Mouse (Mus musculus): ENCODE data around the gene Pik3ap1. TPM values are rescaled to one million over a fixed set of nuclear protein-coding genes. Genes with fewer than 3 reads are reported as not detected.

Gene Pik3ap1
- total and polyA plus RNA-seq, 3 experiments, result 0.12 to 0.40 TPM; not detected in 1

- no peak overlapping the region for H3K27ac ChIP-seq (ENCODE audit: control insufficient read depth, low read depth, low read length)
- H3K4me1 ChIP-seq (ENCODE audit: control insufficient read depth in 1 of 2, insufficient read depth in 2 of 2, low read length in 2 of 2), result no peaks in the 10 kb centered on the region
- no peak overlapping the region for H3K9ac ChIP-seq (ENCODE audit: control insufficient read depth, low read depth, low read length, poor library complexity, severe bottlenecking)
- H3K27me3 ChIP-seq (ENCODE audit: control insufficient read depth in 1 of 2, insufficient read depth in 2 of 2, low read length in 2 of 2), result no peaks in the 10 kb centered on the region; a peak in 1 of 4 replicates
- no peak for DNase-seq (ENCODE audit: low read depth, low spot score)
- TF ChIP-seq POLR2A (IDR thresholded peaks at IDR 0.05; ENCODE audit: control insufficient read depth in 1 of 2, insufficient read depth in 1 of 2, low read depth in 1 of 2, low read length in 2 of 2, poor library complexity in 1 of 2), result no peak
- no peak for TF ChIP-seq MAFK (IDR thresholded peaks at IDR 0.05; ENCODE audit: borderline replicate concordance, low read depth, low read length)
- TF ChIP-seq E2F4 (IDR thresholded peaks at IDR 0.05; ENCODE audit: borderline replicate concordance, low read depth, low read length), result no peak
- TF ChIP-seq POLR2AphosphoS2 (IDR thresholded peaks at IDR 0.05; ENCODE audit: low read length), result no peak
- no peak for TF ChIP-seq ELF1 (IDR thresholded peaks at IDR 0.05; ENCODE audit: low read depth, low read length)
- no peak for TF ChIP-seq ZNF384 (IDR thresholded peaks at IDR 0.05; ENCODE audit: low read depth, low read length)
- no peak for TF ChIP-seq MXI1 (IDR thresholded peaks at IDR 0.05; ENCODE audit: low read depth, low read length)
- no peak for TF ChIP-seq USF1 (IDR thresholded peaks at IDR 0.05; ENCODE audit: low read depth, low read length)
- no peak for TF ChIP-seq EP300 (IDR thresholded peaks at IDR 0.05; ENCODE audit: low read depth in 1 of 2, low read length in 2 of 2)
- TF ChIP-seq ZMIZ1 (IDR thresholded peaks at IDR 0.05; ENCODE audit: low read depth, low read length), result no peak
- no peak for TF ChIP-seq HCFC1 (IDR thresholded peaks at IDR 0.05; ENCODE audit: low read depth, low read length)
- no peak overlapping the region for H3K4me3 ChIP-seq (ENCODE audit: control insufficient read depth in 1 of 2, insufficient read depth in 1 of 2, low read depth in 2 of 2, low read length in 2 of 2)
- H3K36me3 ChIP-seq (ENCODE audit: control insufficient read depth in 1 of 2, insufficient read depth in 2 of 2, low read length in 2 of 2), result no peaks in the 10 kb centered on the region
- no peaks in the 10 kb centered on the region for H3K9me3 ChIP-seq (replicated peaks; ENCODE audit: insufficient read depth, low read length)
- no peaks in the 10 kb centered on the region for H3K79me2 ChIP-seq (ENCODE audit: control insufficient read depth, insufficient read depth, low read length, poor library complexity)
Measured at GRCm38 (mm10) chr19:41323125-41323524, 61.8 kb downstream of the Pik3ap1 start.

GRCm38 (mm10) chr19:41321149-41321548 lies 63.8 kb downstream of the Pik3ap1 start:
- H3K27ac ChIP-seq (ENCODE audit: control insufficient read depth, low read depth, low read length), result no peak overlapping the region
- no peak for TF ChIP-seq MAX (IDR thresholded peaks at IDR 0.05; ENCODE audit: low read length)
- TF ChIP-seq TAL1 (IDR thresholded peaks at IDR 0.05; ENCODE audit: low read length), result peak; percentile 13; the same call in 1 of the 2 replicates
- H3K9me3 ChIP-seq (replicated peaks; ENCODE audit: insufficient read depth, low read length), result no peaks in the 10 kb centered on the region
- no peaks in the 10 kb centered on the region for H3K79me2 ChIP-seq (ENCODE audit: control insufficient read depth, insufficient read depth, low read length, poor library complexity)
- no peaks in the 10 kb centered on the region for H3K4me1 ChIP-seq (ENCODE audit: control insufficient read depth in 1 of 2, insufficient read depth in 2 of 2, low read length in 2 of 2)
- H3K9ac ChIP-seq (ENCODE audit: control insufficient read depth, low read depth, low read length, poor library complexity, severe bottlenecking), result no peak overlapping the region
- DNase-seq (ENCODE audit: low read depth, low spot score), result peak; percentile 45
- H3K27me3 ChIP-seq (ENCODE audit: control insufficient read depth in 1 of 2, insufficient read depth in 2 of 2, low read length in 2 of 2), result no peaks in the 10 kb centered on the region; a peak in 1 of 4 replicates
- no peak overlapping the region for H3K4me3 ChIP-seq (ENCODE audit: control insufficient read depth in 1 of 2, insufficient read depth in 1 of 2, low read depth in 2 of 2, low read length in 2 of 2)
- no peaks in the 10 kb centered on the region for H3K36me3 ChIP-seq (ENCODE audit: control insufficient read depth in 1 of 2, insufficient read depth in 2 of 2, low read length in 2 of 2)

GRCm38 (mm10) chr19:41317315-41318095 lies 67.4 kb downstream of the Pik3ap1 start:
- Histone ChIP-seq H3K9me3 (replicated peaks; ENCODE audit: insufficient read depth, low read length) (no peaks in the 10 kb centered on the region), H3K36me3 (ENCODE audit: control insufficient read depth in 1 of 2, insufficient read depth in 2 of 2, low read length in 2 of 2) (peaks cover 0 to 5% of the 10 kb centered on the region in 2 experiments; a peak in 1 of 4 replicates), H3K27me3 (ENCODE audit: control insufficient read depth in 1 of 2, insufficient read depth in 2 of 2, low read length in 2 of 2) (no peaks in the 10 kb centered on the region), H3K9ac (ENCODE audit: control insufficient read depth, low read depth, low read length, poor library complexity, severe bottlenecking) (no peak overlapping the region), H3K27ac (ENCODE audit: control insufficient read depth, low read depth, low read length) (no peak overlapping the region), H3K79me2 (ENCODE audit: control insufficient read depth, insufficient read depth, low read length, poor library complexity) (no peaks in the 10 kb centered on the region), H3K4me1 (ENCODE audit: control insufficient read depth in 1 of 2, insufficient read depth in 2 of 2, low read length in 2 of 2) (peaks cover 0 to 4% of the 10 kb centered on the region in 2 experiments; a peak in 2 of 4 replicates), H3K4me3 (ENCODE audit: control insufficient read depth in 1 of 2, insufficient read depth in 1 of 2, low read depth in 2 of 2, low read length in 2 of 2) (no peak overlapping the region)
- peak; percentile 79 for DNase-seq (ENCODE audit: low read depth, low spot score)
- no peak for TF ChIP-seq JUND (IDR thresholded peaks at IDR 0.05; ENCODE audit: low read depth, low read length)
- no peak for TF ChIP-seq SIN3A (IDR thresholded peaks at IDR 0.05; ENCODE audit: low read length)
- no peak for TF ChIP-seq TBP (IDR thresholded peaks at IDR 0.05; ENCODE audit: low read depth, low read length)
- TF ChIP-seq ZMIZ1 (IDR thresholded peaks at IDR 0.05; ENCODE audit: low read depth, low read length), result no peak
- TF ChIP-seq KAT2A (conservative IDR thresholded peaks at IDR 0.05; ENCODE audit: low read depth, low read length), result no peak
- no peak for TF ChIP-seq CHD1 (IDR thresholded peaks at IDR 0.05; ENCODE audit: low read depth, low read length)
- TF ChIP-seq EP300 (IDR thresholded peaks at IDR 0.05; ENCODE audit: low read depth in 1 of 2, low read length in 2 of 2), result no peak
- TF ChIP-seq USF2 (IDR thresholded peaks at IDR 0.05; ENCODE audit: borderline replicate concordance in 1 of 2, insufficient read depth in 1 of 2, low read depth in 1 of 2, low read length in 2 of 2), result no peak
- no peak for TF ChIP-seq MEF2A (IDR thresholded peaks at IDR 0.05; ENCODE audit: extremely low read depth, insufficient replicate concordance, low read depth, low read length, poor library complexity, severe bottlenecking)
- TF ChIP-seq CTCF (IDR thresholded peaks at IDR 0.05 in 2 of 3, conservative IDR thresholded peaks at IDR 0.05 in 1 of 3; ENCODE audit: control insufficient read depth in 1 of 3, insufficient read depth in 1 of 3, low read depth in 2 of 3, low read length in 3 of 3, poor library complexity in 1 of 3, severe bottlenecking in 1 of 3), result peak; percentile 83 to 95 (median 89)
- no peak for TF ChIP-seq E2F4 (IDR thresholded peaks at IDR 0.05; ENCODE audit: borderline replicate concordance, low read depth, low read length)
- no peak for TF ChIP-seq POLR2AphosphoS5 (IDR thresholded peaks at IDR 0.05; ENCODE audit: borderline replicate concordance, low read depth, low read length)
- TF ChIP-seq CHD2 (IDR thresholded peaks at IDR 0.05; ENCODE audit: low read length), result peak; percentile 46
- no peak for TF ChIP-seq TAL1 (IDR thresholded peaks at IDR 0.05; ENCODE audit: low read length)
- TF ChIP-seq TCF12 (IDR thresholded peaks at IDR 0.05; ENCODE audit: low read depth, low read length), result no peak
